9 mouse cellular contexts compared by ENCODE assay signal in genomic region chr2:78959451-78959850, GRCm38 (mm10).
DNase-seq lines count a peak whose midpoint lies in the region; ATAC-seq lines count a peak whose summit lies in the region.
"Had no signal": no experiment of that assay in that cellular context is flagged by ENCODE, and none has a peak within 500 bp of the region (broad histone marks: within the 10 kb centered on the region; RNA-seq: fewer than 3 reads in every experiment).

No protein-coding gene starts in this region.

- no peaks in the 10 kb centered on the region for H3K27me3 ChIP-seq in hindbrain, embryonic 16.5 days (replicated peaks; ENCODE audit: control insufficient read depth, insufficient read depth, low read length)
- H3K27me3 ChIP-seq: lung, embryonic 15.5 days had no signal

- H3K36me3 ChIP-seq in hindbrain, embryonic 16.5 days (ENCODE audit: control insufficient read depth, insufficient read depth, low read length): no peaks in the 10 kb centered on the region
- H3K36me3 ChIP-seq: lung, embryonic 15.5 days had no signal

- no peak overlapping the region for H3K27ac ChIP-seq in hindbrain, embryonic 16.5 days (ENCODE audit: low read depth, low read length)
- H3K27ac ChIP-seq: lung, embryonic 15.5 days had no signal

- DNase-seq in kidney, adult 9 months: peak; percentile 20
- no peak for DNase-seq in kidney, adult 8-10 months
- DNase-seq in CD4-positive helper T cell, adult 2 months (ENCODE audit: low read depth, low spot score): peak; percentile 60
- DNase-seq in MN1 (ENCODE audit: low spot score): peak; percentile 21
- DNase-seq in testis, postnatal 10 days (ENCODE audit: low spot score): no peak
- DNase-seq in adrenal gland, adult 18-20 months (ENCODE audit: low spot score in 2 of 2): no peak

- no peak overlapping the region for H3K9ac ChIP-seq in hindbrain, embryonic 16.5 days (ENCODE audit: low read depth, low read length)
- H3K9ac ChIP-seq: lung, embryonic 15.5 days had no signal

- peaks cover 4% of the 10 kb centered on the region for H3K4me1 ChIP-seq in hindbrain, embryonic 16.5 days (ENCODE audit: control insufficient read depth, insufficient read depth, low read depth, low read length)
- H3K4me1 ChIP-seq: lung, embryonic 15.5 days had no signal

- H3K9me3 ChIP-seq in hindbrain, embryonic 16.5 days (ENCODE audit: control insufficient read depth, low read length): no peaks in the 10 kb centered on the region
- H3K9me3 ChIP-seq: lung, embryonic 15.5 days had no signal

- H3K4me2 ChIP-seq in hindbrain, embryonic 16.5 days (ENCODE audit: low read length): peak overlapping the region; percentile 35; the same call in 1 of the 2 replicates
- H3K4me2 ChIP-seq: lung, embryonic 15.5 days had no signal

- no peak overlapping the region; the same call in 1 of the 2 replicates for H3K4me3 ChIP-seq in hindbrain, embryonic 16.5 days (ENCODE audit: low read length)
- H3K4me3 ChIP-seq: lung, embryonic 15.5 days had no signal

- 31% methylated on average over 3 of the region's 3 CpGs for WGBS in hindbrain, embryonic 16.5 days

- ATAC-seq in hindbrain, embryonic 16.5 days: peak; percentile 71
- ATAC-seq in monocyte, adult 5-6 weeks (replicated peaks; ENCODE audit: insufficient number of reproducible peaks, low FRiP score, low TSS enrichment, poor library complexity, severe bottlenecking): peak; percentile 68

Comparison
In these comparisons a context has a peak if more than half of its experiments do, and no peak if none do; other contexts are left out.
1. DNase-seq: peak in kidney, adult 9 months (single experiment), CD4-positive helper T cell, adult 2 months (single experiment) and MN1 (single experiment); none in kidney, adult 8-10 months (0 of 2), testis, postnatal 10 days (single experiment) and adrenal gland, adult 18-20 months (0 of 2).